Mouse (Mus musculus): ENCODE measurements around the gene 5031439G07Rik. TPM values are rescaled to one million over a fixed set of nuclear protein-coding genes. Genes with fewer than 3 reads are reported as not detected.
A peak's percentile ranks its signal among the peaks of the same experiment; 100 is the strongest.

Gene 5031439G07Rik
- polyA plus RNA-seq, 1 experiment from 2014 or later: 16.2 TPM

- H3K27me3 ChIP-seq (ENCODE audit: control insufficient read depth, insufficient read depth, low read length): no peaks in the 10 kb centered on the region
- ATAC-seq (replicated peaks; ENCODE audit: low FRiP score) (no peak), DNase-seq (ENCODE audit: low spot score) (no peak)
- no peaks in the 10 kb centered on the region for H3K9me3 ChIP-seq (ENCODE audit: control insufficient read depth, low read length)
- peaks cover 8% of the 10 kb centered on the region for H3K36me3 ChIP-seq (ENCODE audit: control insufficient read depth, insufficient read depth, low read length)
- WGBS: 67% methylated on average over 1 of the region's 1 CpGs
- peaks cover 4% of the 10 kb centered on the region; the same call in 1 of the 2 replicates for H3K4me1 ChIP-seq (replicated peaks; ENCODE audit: control insufficient read depth, insufficient read depth, low read length)
- H3K27ac ChIP-seq (ENCODE audit: low read depth, low read length): no peak overlapping the region
- H3K4me3 ChIP-seq (ENCODE audit: low read depth, low read length): no peak overlapping the region
- no peak overlapping the region; the same call in 1 of the 2 replicates for H3K4me2 ChIP-seq (ENCODE audit: low read depth, low read length, severe bottlenecking)
- no peak overlapping the region for H3K9ac ChIP-seq (ENCODE audit: low read length)
These were observed 62.8 kb downstream of the 5031439G07Rik start for GRCm38 (mm10) chr15:84925495-84926018.

- H3K36me3 ChIP-seq (ENCODE audit: control insufficient read depth, insufficient read depth, low read length): peaks cover 8% of the 10 kb centered on the region
- ATAC-seq (replicated peaks; ENCODE audit: low FRiP score): no peak
- H3K27ac ChIP-seq (ENCODE audit: low read depth, low read length): no peak overlapping the region
These were observed 63.5 kb downstream of the 5031439G07Rik start for GRCm38 (mm10) chr15:84924781-84925315.

GRCm38 (mm10) chr15:84923508-84924181, 64.7 kb downstream of the 5031439G07Rik start:
- H3K27me3 ChIP-seq (ENCODE audit: control insufficient read depth, insufficient read depth, low read length): no peaks in the 10 kb centered on the region
- under 1% methylated on average over 64 of the region's 68 CpGs for WGBS
- H3K9me3 ChIP-seq (ENCODE audit: control insufficient read depth, low read length): no peaks in the 10 kb centered on the region
- H3K9ac ChIP-seq (ENCODE audit: low read length): peak overlapping the region; percentile 93
- H3K4me1 ChIP-seq (replicated peaks; ENCODE audit: control insufficient read depth, insufficient read depth, low read length): peaks cover 4% of the 10 kb centered on the region; the same call in 1 of the 2 replicates
- no peaks in the 10 kb centered on the region for H3K36me3 ChIP-seq (ENCODE audit: control insufficient read depth, insufficient read depth, low read length)
- H3K27ac ChIP-seq (ENCODE audit: low read depth, low read length): peak overlapping the region; percentile 94
- no peak for DNase-seq (ENCODE audit: low spot score)
- ATAC-seq (replicated peaks; ENCODE audit: low FRiP score): peak; percentile 73
- H3K4me3 ChIP-seq (ENCODE audit: low read depth, low read length): peak overlapping the region; percentile 98
- peak overlapping the region; percentile 68 for H3K4me2 ChIP-seq (ENCODE audit: low read depth, low read length, severe bottlenecking)

More at GRCm38 (mm10) chr15:84924781-84925315, 63.5 kb downstream of the 5031439G07Rik start:
- H3K4me2 ChIP-seq (ENCODE audit: low read depth, low read length, severe bottlenecking): peak overlapping the region; percentile 68
- no peak overlapping the region; the same call in 1 of the 2 replicates for H3K9ac ChIP-seq (ENCODE audit: low read length)
- H3K27me3 ChIP-seq (ENCODE audit: control insufficient read depth, insufficient read depth, low read length): no peaks in the 10 kb centered on the region
- no peak for DNase-seq (ENCODE audit: low spot score)
- peaks cover 4% of the 10 kb centered on the region; the same call in 1 of the 2 replicates for H3K4me1 ChIP-seq (replicated peaks; ENCODE audit: control insufficient read depth, insufficient read depth, low read length)
- no peaks in the 10 kb centered on the region for H3K9me3 ChIP-seq (ENCODE audit: control insufficient read depth, low read length)
- 21% methylated on average over 9 of the region's 9 CpGs for WGBS
- peak overlapping the region; percentile 98 for H3K4me3 ChIP-seq (ENCODE audit: low read depth, low read length)

- H3K4me2 ChIP-seq (ENCODE audit: low read depth, low read length, severe bottlenecking): peak within 1 kb of the TSS; percentile 79
- peak; percentile 92 for ATAC-seq (replicated peaks; ENCODE audit: low FRiP score)
- no peaks in the 10 kb centered on the region for H3K27me3 ChIP-seq (ENCODE audit: control insufficient read depth, insufficient read depth, low read length)
- H3K27ac ChIP-seq (ENCODE audit: low read depth, low read length): peak within 1 kb of the TSS; percentile 94
- H3K4me3 ChIP-seq (ENCODE audit: low read depth, low read length): peak within 1 kb of the TSS; percentile 98
- WGBS: under 1% methylated on average over 58 of the region's 60 CpGs
- peak; percentile 100 for DNase-seq (ENCODE audit: low spot score)
- H3K36me3 ChIP-seq (ENCODE audit: control insufficient read depth, insufficient read depth, low read length): no peaks in the 10 kb centered on the region
- no peaks in the 10 kb centered on the region for H3K9me3 ChIP-seq (ENCODE audit: control insufficient read depth, low read length)
- H3K4me1 ChIP-seq (replicated peaks; ENCODE audit: control insufficient read depth, insufficient read depth, low read length): peaks cover 4% of the 10 kb centered on the region; the same call in 1 of the 2 replicates
- H3K9ac ChIP-seq (ENCODE audit: low read length): peak within 1 kb of the TSS; percentile 93
These were observed 65.4 kb downstream of the 5031439G07Rik start, which contains the start of gene Nup50 for GRCm38 (mm10) chr15:84922884-84923507. TSS of gene Nup50 (plus strand) at chr15:84923411.

- H3K4me1 ChIP-seq (replicated peaks; ENCODE audit: control insufficient read depth, insufficient read depth, low read length): peaks cover 2% of the 10 kb centered on the region; the same call in 1 of the 2 replicates
- DNase-seq (ENCODE audit: low spot score) (no peak), ATAC-seq (replicated peaks; ENCODE audit: low FRiP score) (no peak)
- no peak within 1 kb of the TSS for H3K4me3 ChIP-seq (ENCODE audit: low read depth, low read length)
- H3K9me3 ChIP-seq (ENCODE audit: control insufficient read depth, low read length): no peaks in the 10 kb centered on the region
- H3K36me3 ChIP-seq (ENCODE audit: control insufficient read depth, insufficient read depth, low read length): no peaks in the 10 kb centered on the region
- WGBS: 97% methylated on average over 3 of the region's 3 CpGs
- H3K4me2 ChIP-seq (ENCODE audit: low read depth, low read length, severe bottlenecking): no peak within 1 kb of the TSS
- H3K27me3 ChIP-seq (ENCODE audit: control insufficient read depth, insufficient read depth, low read length): no peaks in the 10 kb centered on the region
- no peak within 1 kb of the TSS for H3K27ac ChIP-seq (ENCODE audit: low read depth, low read length)
- H3K9ac ChIP-seq (ENCODE audit: low read length): no peak within 1 kb of the TSS
These were observed 68.4 kb downstream of the 5031439G07Rik start, which contains the start of gene Gm29666 for GRCm38 (mm10) chr15:84919938-84920337. TSS of gene Gm29666 (minus strand) at chr15:84920038.

- no peak for ATAC-seq (replicated peaks; ENCODE audit: low FRiP score)
- Histone ChIP-seq H3K4me2 (ENCODE audit: low read depth, low read length, severe bottlenecking) (no peak overlapping the region), H3K9me3 (ENCODE audit: control insufficient read depth, low read length) (no peaks in the 10 kb centered on the region; the same call in 1 of the 2 replicates), H3K9ac (ENCODE audit: low read length) (no peak overlapping the region), H3K27ac (ENCODE audit: low read depth, low read length) (no peak overlapping the region), H3K4me1 (replicated peaks; ENCODE audit: control insufficient read depth, insufficient read depth, low read length) (no peaks in the 10 kb centered on the region), H3K27me3 (ENCODE audit: control insufficient read depth, insufficient read depth, low read length) (no peaks in the 10 kb centered on the region), H3K4me3 (ENCODE audit: low read depth, low read length) (no peak overlapping the region), H3K36me3 (ENCODE audit: control insufficient read depth, insufficient read depth, low read length) (no peaks in the 10 kb centered on the region)
- 89% methylated on average over 3 of the region's 3 CpGs for WGBS
- DNase-seq (ENCODE audit: low spot score): no peak
These were observed 75.2 kb downstream of the 5031439G07Rik start for GRCm38 (mm10) chr15:84913201-84913600.

- Histone ChIP-seq H3K4me2 (ENCODE audit: low read depth, low read length, severe bottlenecking) (no peak overlapping the region), H3K4me1 (replicated peaks; ENCODE audit: control insufficient read depth, insufficient read depth, low read length) (no peaks in the 10 kb centered on the region), H3K9me3 (ENCODE audit: control insufficient read depth, low read length) (no peaks in the 10 kb centered on the region), H3K27ac (ENCODE audit: low read depth, low read length) (no peak overlapping the region), H3K27me3 (ENCODE audit: control insufficient read depth, insufficient read depth, low read length) (no peaks in the 10 kb centered on the region), H3K9ac (ENCODE audit: low read length) (no peak overlapping the region), H3K36me3 (ENCODE audit: control insufficient read depth, insufficient read depth, low read length) (no peaks in the 10 kb centered on the region), H3K4me3 (ENCODE audit: low read depth, low read length) (no peak overlapping the region)
- DNase-seq (ENCODE audit: low spot score) (no peak), ATAC-seq (replicated peaks; ENCODE audit: low FRiP score) (no peak)
- WGBS: 70% methylated on average over 7 of the region's 7 CpGs
These were observed 84.4 kb downstream of the 5031439G07Rik start for GRCm38 (mm10) chr15:84903843-84904385.

- no peak overlapping the region for H3K27ac ChIP-seq (ENCODE audit: low read depth, low read length)
- no peak for ATAC-seq (replicated peaks; ENCODE audit: low FRiP score)
- H3K4me3 ChIP-seq (ENCODE audit: low read depth, low read length): no peak overlapping the region
- 56% methylated on average over 7 of the region's 7 CpGs for whole genome bisulfite sequencing
- DNase-seq (ENCODE audit: low spot score): no peak
- H3K9ac ChIP-seq (ENCODE audit: low read length): no peak overlapping the region
- H3K9me3 ChIP-seq (ENCODE audit: control insufficient read depth, low read length): no peaks in the 10 kb centered on the region
- no peak overlapping the region for H3K4me2 ChIP-seq (ENCODE audit: low read depth, low read length, severe bottlenecking)
- no peaks in the 10 kb centered on the region for H3K27me3 ChIP-seq (ENCODE audit: control insufficient read depth, insufficient read depth, low read length)
- no peaks in the 10 kb centered on the region for H3K4me1 ChIP-seq (replicated peaks; ENCODE audit: control insufficient read depth, insufficient read depth, low read length)
- no peaks in the 10 kb centered on the region for H3K36me3 ChIP-seq (ENCODE audit: control insufficient read depth, insufficient read depth, low read length)
These were observed 90.3 kb downstream of the 5031439G07Rik start for GRCm38 (mm10) chr15:84898077-84898476.
